Mouse (Mus musculus): ENCODE data around the gene Slc5a5. TPM values are rescaled to one million over a fixed set of nuclear protein-coding genes. Genes with fewer than 3 reads are reported as not detected.
A peak's percentile ranks its signal among the peaks of the same experiment; 100 is the strongest.
"Not testable (repeated sequence)": the region's sequence is repeated elsewhere in the genome, so short reads cannot be mapped to it uniquely, and the experiment has no call there.

Gene Slc5a5
- polyA plus RNA-seq, 2 experiments, result 0.03 to 0.10 TPM

GRCm38 (mm10) chr8:70898661-70899198 is 6.2 kb upstream of the Slc5a5 start:
- 60% methylated on average over 2 of the region's 2 CpGs for WGBS (ENCODE audit: insufficient replicate concordance)
- Histone ChIP-seq H3K4me2 (ENCODE audit: low read depth) (peak overlapping the region; percentile 97; the same call in 1 of the 2 replicates), H3K4me3 (ENCODE audit: insufficient read depth in 1 of 2, low read depth in 2 of 2, low read length in 2 of 2) (no peak overlapping the region), H3K27me3 (ENCODE audit: control insufficient read depth, insufficient read depth, low read length) (no peaks in the 10 kb centered on the region), H3K9ac (replicated peaks) (no peak overlapping the region; the same call in 1 of the 2 replicates), H3K4me1 (replicated peaks; ENCODE audit: control insufficient read depth in 2 of 2, insufficient read depth in 2 of 2, low read length in 1 of 2) (peaks cover 0 to 3% of the 10 kb centered on the region in 2 experiments; a peak in 1 of 4 replicates), H3K9me3 (ENCODE audit: control insufficient read depth, low read length) (no peaks in the 10 kb centered on the region), H3K36me3 (replicated peaks; ENCODE audit: control insufficient read depth, insufficient read depth, low read depth) (peaks cover 26% of the 10 kb centered on the region), H3K27ac (no peak overlapping the region)
- ATAC-seq (ENCODE audit: insufficient read depth), result no peak
- TF ChIP-seq CTCF (IDR thresholded peaks at IDR 0.05; ENCODE audit: low read depth) (no peak), EP300 (IDR thresholded peaks at IDR 0.05; ENCODE audit: low read depth) (no peak)
- no peak for DNase-seq (ENCODE audit: low read depth in 3 of 3, low spot score in 3 of 3)

GRCm38 (mm10) chr8:70897681-70898413 is 5.3 kb upstream of the Slc5a5 start:
- peaks cover 0 to 3% of the 10 kb centered on the region in 2 experiments; a peak in 1 of 4 replicates for H3K4me1 ChIP-seq (replicated peaks; ENCODE audit: control insufficient read depth in 2 of 2, insufficient read depth in 2 of 2, low read length in 1 of 2)
- peaks cover 27% of the 10 kb centered on the region for H3K36me3 ChIP-seq (replicated peaks; ENCODE audit: control insufficient read depth, insufficient read depth, low read depth)
- WGBS (ENCODE audit: insufficient replicate concordance), result under 1% methylated on average over 20 of the region's 20 CpGs
- ATAC-seq (ENCODE audit: insufficient read depth) (peak; percentile 42), DNase-seq (ENCODE audit: low read depth in 3 of 3, low spot score in 3 of 3) (peak; percentile 67 to 68 (median 68))
- H3K4me3 ChIP-seq (ENCODE audit: insufficient read depth in 1 of 2, low read depth in 2 of 2, low read length in 2 of 2), result peak overlapping the region; percentile 77 to 86
- peak overlapping the region; percentile 97 for H3K4me2 ChIP-seq (ENCODE audit: low read depth)
- H3K27me3 ChIP-seq (ENCODE audit: control insufficient read depth, insufficient read depth, low read length), result peaks cover 6% of the 10 kb centered on the region
- TF ChIP-seq EP300 (IDR thresholded peaks at IDR 0.05; ENCODE audit: low read depth) (no peak), CTCF (IDR thresholded peaks at IDR 0.05; ENCODE audit: low read depth) (peak; percentile 99)
- peak overlapping the region; percentile 86 for H3K27ac ChIP-seq
- no peaks in the 10 kb centered on the region for H3K9me3 ChIP-seq (ENCODE audit: control insufficient read depth, low read length)
- H3K9ac ChIP-seq (replicated peaks), result peak overlapping the region; percentile 80

DNA sequence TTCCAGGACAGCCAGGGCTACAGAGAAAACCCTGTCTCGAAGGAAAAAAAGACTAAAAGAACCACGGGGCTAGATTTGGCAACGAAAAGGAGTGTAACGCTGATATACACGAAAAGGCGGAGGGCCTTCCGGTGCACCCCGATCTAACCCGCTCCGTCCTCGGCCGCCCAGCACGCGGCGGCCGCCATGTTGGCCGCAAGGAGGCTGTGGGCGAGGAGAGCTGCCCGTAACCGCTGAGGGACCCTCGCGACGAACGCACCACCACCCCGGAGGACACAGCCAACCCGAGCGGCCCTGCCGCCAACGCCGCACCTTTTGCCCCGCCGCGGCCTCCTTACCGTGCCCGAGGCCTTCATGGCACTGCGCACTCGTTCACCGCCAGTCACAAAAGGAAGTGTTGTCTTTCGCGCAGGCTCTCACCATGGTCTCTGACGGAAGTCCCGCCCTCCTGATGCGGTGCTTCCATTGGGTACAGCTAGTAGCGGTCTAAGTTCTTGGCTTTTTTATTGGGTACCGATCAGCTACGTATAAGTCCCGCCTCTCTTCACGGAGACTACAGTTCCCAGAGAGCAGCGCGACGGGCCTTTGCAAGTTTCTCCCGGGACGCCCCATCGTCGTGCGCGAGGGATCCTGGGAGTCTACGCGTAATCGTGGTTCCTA is 4.6 kb upstream of the Slc5a5 start, which contains the start of gene Rpl18a:
Rpl18a (minus strand) TSS at position 392 of the 660 bp plus-strand sequence.
- ATAC-seq (ENCODE audit: insufficient read depth), result peak; percentile 94
- DNase-seq (ENCODE audit: low read depth in 3 of 3, low spot score in 3 of 3), result peak; percentile 99
- WGBS (ENCODE audit: insufficient replicate concordance), result under 1% methylated on average over 60 of the region's 60 CpGs
- Histone ChIP-seq H3K9me3 (ENCODE audit: control insufficient read depth, low read length) (no peaks in the 10 kb centered on the region), H3K27me3 (ENCODE audit: control insufficient read depth, insufficient read depth, low read length) (peaks cover 13% of the 10 kb centered on the region), H3K4me1 (replicated peaks; ENCODE audit: control insufficient read depth in 2 of 2, insufficient read depth in 2 of 2, low read length in 1 of 2) (peaks cover 0 to 3% of the 10 kb centered on the region in 2 experiments; a peak in 1 of 4 replicates), H3K27ac (peak within 1 kb of the TSS; percentile 86), H3K4me2 (ENCODE audit: low read depth) (peak within 1 kb of the TSS; percentile 97), H3K36me3 (replicated peaks; ENCODE audit: control insufficient read depth, insufficient read depth, low read depth) (peaks cover 27% of the 10 kb centered on the region), H3K9ac (replicated peaks) (peak within 1 kb of the TSS; percentile 91), H3K4me3 (ENCODE audit: insufficient read depth in 1 of 2, low read depth in 2 of 2, low read length in 2 of 2) (peak within 1 kb of the TSS; percentile 86 to 91)
- TF ChIP-seq EP300 (IDR thresholded peaks at IDR 0.05; ENCODE audit: low read depth), result no peak
- peak; percentile 45 for TF ChIP-seq CTCF (IDR thresholded peaks at IDR 0.05; ENCODE audit: low read depth)

DNA sequence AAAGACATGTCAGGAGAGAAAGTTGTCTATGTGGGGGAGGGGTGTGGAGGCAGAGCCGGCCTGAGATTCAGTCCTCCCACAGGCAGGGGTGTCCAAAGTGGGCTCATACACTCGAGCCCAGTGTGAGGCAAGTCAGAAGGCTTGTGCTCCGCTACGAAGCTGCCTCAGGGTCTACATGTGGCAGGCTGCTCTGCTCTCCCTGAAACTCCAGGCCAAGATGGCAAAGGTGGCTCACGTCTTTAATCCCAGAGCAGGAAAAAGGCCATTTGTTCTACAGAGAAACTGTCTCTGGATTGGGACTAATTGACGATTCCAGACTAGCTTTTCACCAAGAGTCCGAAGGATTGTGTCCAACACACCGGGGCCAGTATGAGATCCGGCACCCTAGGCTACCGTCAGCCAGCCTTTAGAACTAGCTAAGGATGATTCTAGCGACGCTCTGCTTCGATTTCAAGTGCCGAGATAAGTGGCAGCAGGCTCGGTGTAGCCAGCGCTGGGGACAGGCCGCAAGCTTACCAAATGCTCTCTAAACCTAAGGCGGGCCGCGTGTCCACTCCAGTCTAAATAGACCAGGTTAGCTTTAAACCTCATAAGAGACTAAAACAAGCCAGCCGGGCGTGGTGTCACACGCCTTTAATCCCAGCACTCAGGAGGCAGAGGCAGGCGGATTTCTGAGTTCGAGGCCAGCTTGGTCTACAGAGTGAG is 3.9 kb upstream of the Slc5a5 start:
- peaks cover 20% of the 10 kb centered on the region for H3K27me3 ChIP-seq (ENCODE audit: control insufficient read depth, insufficient read depth, low read length)
- peak overlapping the region; percentile 96 for H3K4me2 ChIP-seq (ENCODE audit: low read depth)
- peak overlapping the region; percentile 51 for H3K27ac ChIP-seq
- WGBS (ENCODE audit: insufficient replicate concordance), result under 1% methylated on average over 25 of the region's 25 CpGs
- H3K9ac ChIP-seq (replicated peaks), result peak overlapping the region; percentile 91
- H3K36me3 ChIP-seq (replicated peaks; ENCODE audit: control insufficient read depth, insufficient read depth, low read depth), result peaks cover 27% of the 10 kb centered on the region
- DNase-seq (ENCODE audit: low read depth in 3 of 3, low spot score in 3 of 3), result no peak
- H3K9me3 ChIP-seq (ENCODE audit: control insufficient read depth, low read length), result no peaks in the 10 kb centered on the region
- no peak for ATAC-seq (ENCODE audit: insufficient read depth)
- H3K4me3 ChIP-seq (ENCODE audit: insufficient read depth in 1 of 2, low read depth in 2 of 2, low read length in 2 of 2), result peak overlapping the region; percentile 86 to 91
- TF ChIP-seq EP300 (IDR thresholded peaks at IDR 0.05; ENCODE audit: low read depth), result no peak
- H3K4me1 ChIP-seq (replicated peaks; ENCODE audit: control insufficient read depth in 2 of 2, insufficient read depth in 2 of 2, low read length in 1 of 2), result peaks cover 0 to 3% of the 10 kb centered on the region in 2 experiments; a peak in 1 of 4 replicates

GRCm38 (mm10) chr8:70895571-70896259 is 3.2 kb upstream of the Slc5a5 start:
- Histone ChIP-seq H3K27me3 (ENCODE audit: control insufficient read depth, insufficient read depth, low read length) (peaks cover 28% of the 10 kb centered on the region), H3K9ac (replicated peaks) (peak overlapping the region; percentile 91), H3K4me2 (ENCODE audit: low read depth) (peak overlapping the region; percentile 96), H3K4me3 (ENCODE audit: insufficient read depth in 1 of 2, low read depth in 2 of 2, low read length in 2 of 2) (peak overlapping the region; percentile 86 to 91), H3K36me3 (replicated peaks; ENCODE audit: control insufficient read depth, insufficient read depth, low read depth) (peaks cover 27% of the 10 kb centered on the region)
- H3K4me1 ChIP-seq (replicated peaks; ENCODE audit: control insufficient read depth in 2 of 2, insufficient read depth in 2 of 2, low read length in 1 of 2); H3K27ac ChIP-seq; ATAC-seq (ENCODE audit: insufficient read depth); DNase-seq (ENCODE audit: low read depth in 3 of 3, low spot score in 3 of 3); H3K9me3 ChIP-seq (ENCODE audit: control insufficient read depth, low read length): not testable (repeated sequence)
- 73% methylated on average over 24 of the region's 24 CpGs for WGBS (ENCODE audit: insufficient replicate concordance)

Data from liver, embryonic 14.5 days (tissue).